Mouse (Mus musculus) lung, adult 2 months (tissue): ENCODE measurements around the gene Tgfbr3l.

ENCODE experiments used
- CTCF ChIP-seq: fragments of 200-500 bp; IDR thresholded peaks from 2 replicates; pipeline ENCODE4 v1.5.1; 2011; ENCODE audit warnings: mild to moderate bottlenecking, low read length, control low read depth; ENCODE audit not compliant: insufficient read depth
- POLR2A ChIP-seq: fragments of 200-500 bp; IDR thresholded peaks from 2 replicates; pipeline ENCODE4 v1.6.1; 2011; ENCODE audit warnings: low read depth, mild to moderate bottlenecking, control low read depth, low read length, borderline replicate concordance; ENCODE audit errors: extremely low read depth

- TF ChIP-seq CTCF (no peak), POLR2A (no peak)
Observed at GRCm38 (mm10) chr8:4239193-4239890, 8.7 kb upstream of the Tgfbr3l start.
